Mouse (Mus musculus) brain, embryonic 14.5 days (tissue): ENCODE measurements around the gene Neurod2. TPM values are rescaled to one million over a fixed set of nuclear protein-coding genes. Genes with fewer than 3 reads are reported as not detected.
A peak's percentile ranks its signal among the peaks of the same experiment; 100 is the strongest.

Experiments used
- DNase-seq: peaks from one replicate; pipeline ENCODE4 v3.0.0-alpha.2; 2011; ENCODE audit warnings: low read depth
- CTCF ChIP-seq: fragments of 200-500 bp; IDR thresholded peaks from 2 replicates; pipeline ENCODE4 v1.5.1; 2012; ENCODE audit warnings: inconsistent platforms, mild to moderate bottlenecking, moderate library complexity, borderline replicate concordance; ENCODE audit not compliant: insufficient read depth, insufficient read length; ENCODE audit errors: extremely low read depth
- POLR2A ChIP-seq: fragments of 200-500 bp; IDR thresholded peaks from 2 replicates; pipeline ENCODE4 v1.6.1; 2012; ENCODE audit warnings: mild to moderate bottlenecking, inconsistent platforms, borderline replicate concordance; ENCODE audit not compliant: poor library complexity, insufficient read depth, insufficient read length, severe bottlenecking; ENCODE audit errors: extremely low read depth
- polyA plus RNA-seq: library from polyadenylated mRNA; depleted of rRNA; stranded (reverse); fragments of >200 nt; gene quantifications from 2 replicates; pipeline ENCODE4 v1.2.3, GENCODE M21; 2012

The Neurod2 gene
- polyA plus RNA-seq, 1 experiment, result 52.0 TPM

- DNase-seq, result peak; percentile 52
- TF ChIP-seq POLR2A, result no peak
- no peak for TF ChIP-seq CTCF
Measured at GRCm38 (mm10) chr11:98328371-98329069, 928 bp downstream of the Neurod2 start.

- peak; percentile 44 for DNase-seq
- TF ChIP-seq POLR2A, result no peak
- no peak for TF ChIP-seq CTCF
Measured at GRCm38 (mm10) chr11:98328031-98328370, 1.4 kb downstream of the Neurod2 start.

GRCm38 (mm10) chr11:98327136-98328030 lies 2.1 kb downstream of the Neurod2 start:
- peak; percentile 47 for DNase-seq
- TF ChIP-seq POLR2A, result no peak
- no peak for TF ChIP-seq CTCF

- TF ChIP-seq POLR2A (no peak), CTCF (no peak)
- no peak for DNase-seq
Measured at GRCm38 (mm10) chr11:98326741-98327135, 2.7 kb downstream of the Neurod2 start.

GRCm38 (mm10) chr11:98325821-98326218 lies 3.6 kb downstream of the Neurod2 start:
- DNase-seq, result peak; percentile 47
- TF ChIP-seq CTCF (no peak), POLR2A (no peak)

- TF ChIP-seq CTCF (no peak), POLR2A (no peak)
- DNase-seq, result no peak
Measured at GRCm38 (mm10) chr11:98325191-98325820, 4.1 kb downstream of the Neurod2 start.

GRCm38 (mm10) chr11:98323933-98324332 lies 5.5 kb downstream of the Neurod2 start:
- DNase-seq, result peak; percentile 35
- no peak for TF ChIP-seq POLR2A
- TF ChIP-seq CTCF, result no peak

- TF ChIP-seq POLR2A (no peak), CTCF (no peak)
- DNase-seq, result peak; percentile 65
Measured at GRCm38 (mm10) chr11:98323136-98323866, 6.1 kb downstream of the Neurod2 start.

- no peak for DNase-seq
- TF ChIP-seq CTCF (no peak), POLR2A (no peak)
Measured at GRCm38 (mm10) chr11:98322159-98322558, 7.3 kb downstream of the Neurod2 start.

- TF ChIP-seq CTCF (no peak), POLR2A (no peak)
- DNase-seq, result no peak
Measured at GRCm38 (mm10) chr11:98321677-98322003, 7.8 kb downstream of the Neurod2 start.
